Mouse (Mus musculus) liver, adult 2 months (tissue): ENCODE results near the gene Bptf. TPM values are rescaled to one million over a fixed set of nuclear protein-coding genes. Genes with fewer than 3 reads are reported as not detected.

Source experiments
- DNase-seq: peaks from one replicate; pipeline ENCODE4 v3.0.0-alpha.2; 2011; ENCODE audit warnings: low read depth, low spot score; ENCODE audit errors: extremely low read depth
- H3K27ac ChIP-seq: fragments of 200-500 bp; replicated peaks from 2 replicates; pipeline ENCODE4 v1.5.1; 2012; ENCODE audit warnings: low read depth, mild to moderate bottlenecking, control low read depth, inconsistent platforms, low read length; ENCODE audit not compliant: insufficient read depth
- H3K27me3 ChIP-seq: fragments of 200-500 bp; 2 replicates; pipeline ENCODE4 v1.6.1; 2012; ENCODE audit warnings: mild to moderate bottlenecking, moderate library complexity, low read length, inconsistent platforms; ENCODE audit not compliant: control insufficient read depth, insufficient read depth
- H3K36me3 ChIP-seq: fragments of 200-500 bp; 2 replicates; pipeline ENCODE4 v1.6.1; 2012; ENCODE audit warnings: low read length, inconsistent platforms; ENCODE audit not compliant: control insufficient read depth, insufficient read depth
- H3K4me1 ChIP-seq: fragments of 200-500 bp; 2 replicates; pipeline ENCODE4 v1.6.1; 2011; ENCODE audit warnings: low read length; ENCODE audit not compliant: control insufficient read depth, insufficient read depth
- H3K4me3 ChIP-seq: fragments of 200-500 bp; 2 replicates; pipeline ENCODE4 v1.5.1; 2011; ENCODE audit warnings: low read depth, mild to moderate bottlenecking, control low read depth, low read length, moderate library complexity; ENCODE audit not compliant: insufficient read depth
- H3K79me2 ChIP-seq: fragments of 200-500 bp; 2 replicates; pipeline ENCODE4 v1.6.1; 2012; ENCODE audit warnings: inconsistent platforms, mild to moderate bottlenecking, low read length, moderate library complexity; ENCODE audit not compliant: control insufficient read depth, insufficient read depth
- H3K9ac ChIP-seq: fragments of 200-500 bp; 2 replicates; pipeline ENCODE4 v1.6.1; 2012; ENCODE audit warnings: low read depth, mild to moderate bottlenecking, control low read depth, inconsistent platforms, low read length
- CTCF ChIP-seq: fragments of 200-500 bp; IDR thresholded peaks from 2 replicates; pipeline ENCODE4 v1.5.1; 2011; ENCODE audit warnings: low read depth, low read length, control low read depth
- POLR2A ChIP-seq: fragments of 200-500 bp; IDR thresholded peaks from 2 replicates; pipeline ENCODE4 v1.6.1; 2011; ENCODE audit warnings: low read length, control low read depth; ENCODE audit not compliant: insufficient read depth; ENCODE audit errors: extremely low read depth
- WGBS: fragments of 180-500 bp; shearing (Covaris S2); methylation state at CpG from one replicate; pipeline ENCODE4 v1.1.7; 2018; 5-methylcytosine and 5-hydroxymethylcytosine counted together
- polyA plus RNA-seq: library from polyadenylated mRNA; depleted of rRNA; stranded (reverse); fragments of >200 nt; gene quantifications from 2 replicates; pipeline ENCODE4 v1.2.3, GENCODE M21; 2012
- total RNA-seq: library from RNA; depleted of rRNA; stranded (reverse); fragments of >200 nt; gene quantifications from 2 replicates; pipeline ENCODE4 v1.2.3, GENCODE M21; 2014

Gene Bptf
- total and polyA plus RNA-seq, 2 experiments: 7.6 to 15.0 TPM

DNA sequence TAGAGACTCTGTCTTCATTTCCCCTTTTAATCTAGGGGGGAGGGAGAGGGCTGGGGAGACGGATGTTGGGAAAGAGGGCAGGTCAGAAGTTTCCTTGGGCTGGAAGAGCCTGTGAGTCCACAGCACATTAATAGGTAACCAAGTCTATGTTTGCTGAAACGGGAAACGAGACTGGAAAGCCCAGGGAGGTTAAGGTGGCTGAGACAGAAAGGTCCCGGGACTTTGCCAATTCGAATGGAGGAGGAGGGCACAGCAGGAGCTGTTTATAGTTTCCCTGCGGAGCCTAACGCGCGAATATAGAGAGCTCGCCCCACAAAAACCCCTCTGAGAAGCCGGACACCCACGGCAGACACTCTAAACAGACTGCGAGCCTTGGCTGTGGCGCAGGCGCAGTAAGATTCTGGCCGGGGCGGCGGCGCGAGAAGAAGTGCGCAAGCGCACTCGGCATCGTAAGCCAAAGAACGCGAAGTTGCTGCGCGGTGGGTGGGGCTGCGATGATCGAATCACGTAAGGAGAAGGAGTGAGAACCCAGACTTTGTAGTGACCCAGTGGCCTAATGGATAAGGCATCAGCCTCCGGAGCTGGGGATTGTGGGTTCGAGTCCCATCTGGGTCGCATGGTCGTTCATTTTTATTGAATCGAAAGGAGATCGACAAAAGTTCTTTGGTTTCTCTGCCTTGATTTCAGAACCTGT lies 119.5 kb downstream of the Bptf start:
- H3K27ac ChIP-seq: peak overlapping the region; percentile 99
- peaks cover 12% of the 10 kb centered on the region; the same call in 1 of the 2 replicates for H3K4me1 ChIP-seq
- H3K79me2 ChIP-seq: no peaks in the 10 kb centered on the region
- TF ChIP-seq CTCF: no peak
- peak; percentile 84 for TF ChIP-seq POLR2A
- H3K27me3 ChIP-seq: no peaks in the 10 kb centered on the region
- H3K4me3 ChIP-seq: peak overlapping the region; percentile 47
- peak; percentile 93 for DNase-seq
- H3K9ac ChIP-seq: peak overlapping the region; percentile 82
- under 1% methylated on average over 37 of the region's 37 CpGs for WGBS
- H3K36me3 ChIP-seq: no peaks in the 10 kb centered on the region

DNA sequence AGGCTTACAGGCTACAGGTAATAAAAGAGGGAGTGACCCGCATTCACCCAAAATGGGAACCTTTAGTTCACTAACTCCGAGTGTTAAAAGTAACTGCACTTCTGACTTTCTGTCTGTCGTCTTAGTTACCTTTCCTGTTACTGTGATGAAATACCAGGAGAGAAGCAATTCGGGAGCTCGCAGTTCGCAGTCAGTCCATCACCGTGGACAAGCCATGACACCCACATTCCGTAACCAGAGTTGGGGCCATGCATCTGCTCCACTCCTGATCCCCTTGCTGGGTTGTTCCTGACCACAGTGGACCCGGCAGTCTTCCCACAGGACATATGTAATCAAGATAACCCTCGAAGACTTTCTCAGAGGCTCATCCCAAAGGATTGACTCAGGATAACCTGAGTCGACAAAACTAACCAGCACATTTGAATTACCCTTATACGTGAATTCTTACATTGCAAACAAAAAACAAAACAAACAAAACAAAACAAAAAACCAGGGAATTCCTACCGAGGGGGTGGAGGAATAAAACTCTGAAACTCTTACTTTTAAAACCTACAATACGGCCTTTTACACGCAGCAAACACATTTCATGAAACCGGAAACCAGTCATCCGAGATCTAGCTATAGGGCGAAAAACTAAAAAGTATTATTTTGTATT lies 120.1 kb downstream of the Bptf start:
- Histone ChIP-seq H3K4me1 (peaks cover 12% of the 10 kb centered on the region; the same call in 1 of the 2 replicates), H3K27ac (peak overlapping the region; percentile 99), H3K9ac (peak overlapping the region; percentile 23; the same call in 1 of the 2 replicates), H3K79me2 (no peaks in the 10 kb centered on the region), H3K4me3 (peak overlapping the region; percentile 47), H3K36me3 (no peaks in the 10 kb centered on the region), H3K27me3 (no peaks in the 10 kb centered on the region)
- 19% methylated on average over 18 of the region's 18 CpGs for WGBS
- no peak for TF ChIP-seq CTCF
- TF ChIP-seq POLR2A: no peak
- peak; percentile 46 for DNase-seq

DNA sequence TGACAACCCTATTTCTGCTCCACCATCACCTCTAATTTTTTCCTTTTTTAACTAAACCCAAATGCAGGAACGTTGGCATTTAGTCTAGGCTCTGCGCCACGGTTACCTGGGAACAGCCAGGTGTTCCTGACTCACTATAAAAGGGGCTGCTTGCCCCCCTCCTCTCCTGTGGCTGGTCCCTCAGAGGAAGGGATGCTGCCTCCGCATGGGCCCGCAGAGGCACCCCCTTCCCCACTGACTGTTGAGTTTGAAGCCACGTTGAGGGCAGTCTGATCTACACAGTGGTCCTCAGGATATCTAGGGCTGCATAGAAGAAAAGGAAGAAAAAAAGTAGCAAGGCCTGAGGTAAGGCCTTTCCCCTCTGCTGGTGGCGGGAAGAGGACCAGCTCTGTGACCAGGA lies 120.8 kb downstream of the Bptf start:
- H3K79me2 ChIP-seq: no peaks in the 10 kb centered on the region
- DNase-seq: no peak
- H3K27ac ChIP-seq: no peak overlapping the region; the same call in 1 of the 2 replicates
- peaks cover 7% of the 10 kb centered on the region; the same call in 1 of the 2 replicates for H3K4me1 ChIP-seq
- no peak overlapping the region for H3K9ac ChIP-seq
- no peaks in the 10 kb centered on the region for H3K27me3 ChIP-seq
- H3K36me3 ChIP-seq: no peaks in the 10 kb centered on the region
- WGBS: 85% methylated on average over 7 of the region's 7 CpGs
- no peak for TF ChIP-seq POLR2A
- TF ChIP-seq CTCF: no peak
- H3K4me3 ChIP-seq: no peak overlapping the region

DNA sequence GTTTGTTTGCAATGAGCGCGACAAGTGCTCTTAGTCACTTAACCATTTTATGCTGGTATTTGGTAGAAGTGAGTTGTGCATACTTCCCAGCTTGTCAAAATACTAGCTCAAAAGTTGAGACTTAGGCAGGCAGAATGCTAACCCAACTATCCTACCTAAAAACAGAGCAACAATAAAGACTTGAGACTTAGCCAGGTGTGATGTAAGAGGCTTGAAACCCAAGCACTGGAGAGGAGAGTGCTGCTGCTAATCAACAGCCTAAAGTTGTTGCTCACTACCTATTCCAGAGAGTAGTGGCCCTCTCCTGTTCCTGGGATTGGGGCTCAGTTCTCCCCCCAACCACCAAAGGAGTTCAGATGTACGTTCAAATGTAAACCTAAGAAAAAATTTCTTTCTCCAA lies 121.5 kb downstream of the Bptf start:
- H3K27ac ChIP-seq: no peak overlapping the region
- DNase-seq: peak; percentile 34

DNA sequence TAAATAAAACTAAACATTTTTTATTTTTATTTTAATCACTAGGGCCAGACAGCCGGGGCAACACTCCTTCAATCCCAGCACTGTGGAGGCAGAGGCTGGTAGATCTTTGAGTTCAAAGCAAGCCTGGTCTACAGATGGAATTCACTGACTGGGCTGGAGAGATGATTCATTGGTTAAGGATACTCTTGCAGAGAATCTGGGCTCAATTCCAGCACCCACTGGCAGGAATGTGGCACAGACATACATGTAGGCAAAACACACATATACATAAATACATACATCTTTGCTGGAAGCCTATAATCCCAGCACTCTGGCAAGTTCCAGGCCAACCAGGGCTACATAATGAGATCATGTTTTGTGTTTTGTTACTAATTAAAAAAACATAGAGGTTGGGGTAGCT lies 126.4 kb downstream of the Bptf start:
- H3K36me3 ChIP-seq: no peaks in the 10 kb centered on the region
- no peak overlapping the region for H3K27ac ChIP-seq
- H3K4me3 ChIP-seq: no peak overlapping the region
- no peaks in the 10 kb centered on the region for H3K27me3 ChIP-seq
- DNase-seq: no peak
- TF ChIP-seq POLR2A: no peak
- no peaks in the 10 kb centered on the region for H3K79me2 ChIP-seq
- H3K9ac ChIP-seq: no peak overlapping the region
- no peaks in the 10 kb centered on the region for H3K4me1 ChIP-seq
- WGBS: 97% methylated on average over 1 of the region's 1 CpGs

More for the DNA sequence above, 121.5 kb downstream of the Bptf start:
- Histone ChIP-seq H3K36me3 (no peaks in the 10 kb centered on the region), H3K4me1 (peaks cover 7% of the 10 kb centered on the region; the same call in 1 of the 2 replicates), H3K79me2 (no peaks in the 10 kb centered on the region), H3K9ac (no peak overlapping the region), H3K27me3 (no peaks in the 10 kb centered on the region), H3K4me3 (no peak overlapping the region)
- TF ChIP-seq POLR2A (no peak), CTCF (no peak)
- WGBS: 100% methylated on average over 3 of the region's 3 CpGs
